Mouse (Mus musculus): ENCODE data around the gene Bbs4. TPM values are rescaled to one million over a fixed set of nuclear protein-coding genes. Genes with fewer than 3 reads are reported as not detected.

The Bbs4 gene
- total RNA-seq (2012; rRNA removed) (2.6 TPM in 2 replicates), total RNA-seq (2014; rRNA removed) (4.5 and 6.7 TPM in 2 replicates), polyA plus RNA-seq (2012; ENCODE audit: insufficient read length, low read depth) (3.8 and 4.0 TPM in 2 replicates)

DNA sequence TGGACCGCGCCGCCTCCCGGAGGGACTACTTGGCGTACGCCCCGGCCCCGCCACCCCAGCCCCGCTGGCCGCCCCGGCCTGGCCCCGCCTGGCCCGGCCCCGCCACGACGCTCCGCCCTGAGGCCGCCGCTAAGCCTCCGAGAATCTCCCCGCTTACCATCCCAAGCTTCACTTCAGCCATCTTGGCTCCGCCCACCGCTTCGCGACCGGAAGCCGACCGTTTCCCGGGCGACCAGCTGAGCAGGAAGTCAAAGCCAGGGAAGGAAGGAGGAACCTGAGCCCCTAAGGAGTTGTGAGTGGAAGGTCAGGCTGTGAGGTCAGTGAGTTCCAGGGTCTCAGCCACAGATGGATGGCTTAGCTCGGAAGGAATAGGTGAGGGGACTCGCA is at the start of gene Bbs4:
Gene Bbs4, minus strand, starts transcription at position 256 of the 387 bp plus-strand sequence.
- Histone ChIP-seq H3K36me3 (replicated peaks in 1 of 2; ENCODE audit: control insufficient read depth in 1 of 2, insufficient read depth in 1 of 2, low read length in 1 of 2) (no peaks in the 10 kb centered on the region), H3K9me3 (replicated peaks; ENCODE audit: low read length) (no peaks in the 10 kb centered on the region), H3K27ac (ENCODE audit: insufficient read depth, low read depth) (no peak within 1 kb of the TSS), H3K4me1 (ENCODE audit: control insufficient read depth in 1 of 2, insufficient read depth in 2 of 2) (peaks cover 0 to 4% of the 10 kb centered on the region in 2 experiments; a peak in 1 of 4 replicates), H3K79me2 (replicated peaks; ENCODE audit: control insufficient read depth, extremely low read depth, insufficient read depth, poor library complexity, severe bottlenecking) (no peaks in the 10 kb centered on the region), H3K27me3 (replicated peaks) (no peaks in the 10 kb centered on the region), H3K4me2 (ENCODE audit: insufficient read depth, low read depth, poor library complexity, severe bottlenecking) (peak within 1 kb of the TSS; percentile 88), H3K9ac (ENCODE audit: insufficient read depth, low read depth) (peak within 1 kb of the TSS; percentile 77), H3K4me3 (replicated peaks in 1 of 3; ENCODE audit: low read depth in 2 of 3, low read length in 2 of 3, poor library complexity in 1 of 3) (peak within 1 kb of the TSS; percentile 60 to 81 (median 63))
- dilution Hi-C loops (cut with MboI; ENCODE audit: extremely low pct_ligation_motif_present, extremely low pct_unique_long_range_greater_than_20kb, low sequenced_read_pairs), result no loop called here
- in situ Hi-C loops (cut with MboI; ENCODE audit: low pct_ligation_motif_present, low pct_unique_long_range_greater_than_20kb, low sequenced_read_pairs), result loop anchor here (5.0 kb wide), 1 partner anchor 119 kb away; no protein-coding TSS in a partner anchor
- TF ChIP-seq MXI1 (IDR thresholded peaks at IDR 0.05; ENCODE audit: low read depth, low read length) (peak; percentile 94), ZKSCAN1 (IDR thresholded peaks at IDR 0.05; ENCODE audit: borderline replicate concordance, low read depth, low read length) (no peak), POLR2AphosphoS2 (IDR thresholded peaks at IDR 0.05; ENCODE audit: low read depth, low read length) (peak; percentile 79; the same call in 1 of the 2 replicates), CHD2 (IDR thresholded peaks at IDR 0.05; ENCODE audit: low read length) (0 out of 2 replicates have a peak, but pooled peaks have one; percentile 26), USF2 (conservative IDR thresholded peaks at IDR 0.05; ENCODE audit: low read depth, low read length) (no peak), NELFE (IDR thresholded peaks at IDR 0.05; ENCODE audit: low read depth, low read length) (peak; percentile 66), TBP (conservative IDR thresholded peaks at IDR 0.05; ENCODE audit: low read depth, low read length) (0 out of 2 replicates have a peak, but pooled peaks have one; percentile 47), JUND (conservative IDR thresholded peaks at IDR 0.05; ENCODE audit: low read depth, low read length) (no peak), BHLHE40 (IDR thresholded peaks at IDR 0.05; ENCODE audit: low read depth, low read length) (no peak), MAFK (IDR thresholded peaks at IDR 0.05; ENCODE audit: insufficient replicate concordance, low read length) (no peak), IRF4 (IDR thresholded peaks at IDR 0.05; ENCODE audit: low read depth, low read length) (peak; percentile 69), SIN3A (IDR thresholded peaks at IDR 0.05; ENCODE audit: low read length) (peak; percentile 94), E2F4 (IDR thresholded peaks at IDR 0.05; ENCODE audit: insufficient replicate concordance, low read depth, low read length) (no peak), ELF1 (IDR thresholded peaks at IDR 0.05; ENCODE audit: low read depth, low read length) (peak; percentile 94), TCF12 (IDR thresholded peaks at IDR 0.05; ENCODE audit: low read depth, low read length) (peak; percentile 90), POLR2A (IDR thresholded peaks at IDR 0.05; ENCODE audit: low read depth, low read length) (peak; percentile 91), HCFC1 (IDR thresholded peaks at IDR 0.05; ENCODE audit: low read depth, low read length) (peak; percentile 74), ZMIZ1 (IDR thresholded peaks at IDR 0.05; ENCODE audit: low read depth, low read length) (peak; percentile 79), KAT2A (IDR thresholded peaks at IDR 0.05; ENCODE audit: insufficient replicate concordance, low read length) (0 out of 2 replicates have a peak, but pooled peaks have one; percentile 50), MAZ (IDR thresholded peaks at IDR 0.05; ENCODE audit: low read depth, low read length) (no peak), NRF1 (IDR thresholded peaks at IDR 0.05; ENCODE audit: low read depth, low read length) (peak; percentile 33; the same call in 1 of the 2 replicates), UBTF (IDR thresholded peaks at IDR 0.05; ENCODE audit: low read depth, low read length) (peak; percentile 85)
- DNase-seq (ENCODE audit: extremely low read depth), result peak; percentile 89

All from CH12.LX (cell line).